Mouse (Mus musculus): ENCODE measurements around the gene Sema4a. TPM values are rescaled to one million over a fixed set of nuclear protein-coding genes. Genes with fewer than 3 reads are reported as not detected.

Sema4a gene
- polyA plus RNA-seq, 1 experiment = 54.3 TPM

DNA sequence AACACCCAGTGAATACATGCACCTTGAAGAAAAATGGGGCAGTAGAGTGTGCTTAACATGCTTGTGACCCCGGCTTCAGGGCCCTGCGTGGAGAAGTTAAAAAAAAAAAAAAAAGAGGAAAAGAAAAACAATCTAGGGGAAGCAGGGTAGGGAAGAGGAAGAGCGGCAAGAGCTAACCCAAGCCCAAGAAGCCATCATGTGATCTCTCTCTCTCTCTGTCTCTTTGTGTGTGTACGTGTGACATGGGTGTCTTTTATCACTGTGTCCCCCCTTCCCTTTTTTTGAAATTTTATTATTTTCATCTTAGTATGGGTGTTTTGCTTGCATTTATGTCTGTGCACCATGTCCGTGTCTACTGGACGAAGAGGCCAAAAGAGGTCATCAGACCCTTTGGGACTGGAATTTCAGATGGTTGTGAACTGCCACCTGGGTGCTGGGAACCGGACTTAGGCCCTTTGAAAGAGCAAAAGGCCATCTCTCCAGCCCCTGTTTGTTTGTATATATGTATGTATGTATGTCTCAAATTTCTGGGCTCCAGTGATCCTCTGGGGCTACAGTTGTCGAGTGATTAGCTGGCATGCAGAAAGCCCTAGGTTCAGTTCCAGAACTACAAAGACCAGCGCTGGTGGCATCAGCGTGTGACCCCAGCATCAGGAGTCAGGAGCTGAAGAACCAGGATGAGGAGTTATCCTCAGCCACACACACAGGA lies 57.3 kb downstream of the Sema4a start:
- WGBS = 85% methylated on average over 10 of the region's 10 CpGs
- H3K27me3 ChIP-seq (ENCODE audit: control insufficient read depth, insufficient read depth, low read length) = no peaks in the 10 kb centered on the region
- DNase-seq (ENCODE audit: low read depth in 1 of 2, low spot score in 2 of 2) = no peak
- H3K4me3 ChIP-seq (ENCODE audit: extremely low read depth, insufficient read depth, insufficient read length) = no peak overlapping the region
- H3K27ac ChIP-seq (ENCODE audit: insufficient read depth, low read length) = no peak overlapping the region
- H3K36me3 ChIP-seq (ENCODE audit: control insufficient read depth, insufficient read depth, low read length) = no peaks in the 10 kb centered on the region
- TF ChIP-seq CTCF (IDR thresholded peaks at IDR 0.05; ENCODE audit: extremely low read depth, insufficient read depth, insufficient read length, insufficient replicate concordance) (no peak), POLR2A (IDR thresholded peaks at IDR 0.05; ENCODE audit: low read depth, low read length) (no peak)
- peaks cover 4% of the 10 kb centered on the region; the same call in 1 of the 2 replicates for H3K4me1 ChIP-seq (ENCODE audit: control insufficient read depth, insufficient read depth, insufficient read length)

DNA sequence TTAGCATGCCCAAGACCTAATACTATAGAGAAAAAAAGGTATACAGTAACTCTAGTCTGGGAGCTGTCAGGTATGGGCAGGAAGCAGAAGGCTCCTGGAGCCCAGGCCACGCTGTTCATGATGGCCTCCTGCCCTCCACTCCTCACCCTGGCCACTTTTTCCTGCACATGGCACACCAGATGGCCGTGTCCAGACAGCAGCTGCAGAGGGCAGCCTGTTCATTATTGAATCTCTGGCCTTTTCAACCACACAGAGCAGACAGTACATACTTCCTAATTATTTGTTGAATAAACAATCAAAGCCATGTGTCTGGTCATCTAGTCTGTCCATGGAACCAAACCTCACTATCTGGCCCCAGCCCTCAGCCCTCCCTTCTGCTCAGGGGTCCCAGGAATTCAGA lies 62.3 kb downstream of the Sema4a start:
- Histone ChIP-seq H3K4me3 (ENCODE audit: extremely low read depth, insufficient read depth, insufficient read length) (no peak overlapping the region), H3K4me1 (ENCODE audit: control insufficient read depth, insufficient read depth, insufficient read length) (peaks cover 17% of the 10 kb centered on the region; the same call in 1 of the 2 replicates), H3K27ac (ENCODE audit: insufficient read depth, low read length) (no peak overlapping the region), H3K27me3 (ENCODE audit: control insufficient read depth, insufficient read depth, low read length) (no peaks in the 10 kb centered on the region), H3K36me3 (ENCODE audit: control insufficient read depth, insufficient read depth, low read length) (peaks cover 4% of the 10 kb centered on the region)
- TF ChIP-seq CTCF (IDR thresholded peaks at IDR 0.05; ENCODE audit: extremely low read depth, insufficient read depth, insufficient read length, insufficient replicate concordance) (no peak), POLR2A (IDR thresholded peaks at IDR 0.05; ENCODE audit: low read depth, low read length) (no peak)
- 83% methylated on average over 2 of the region's 2 CpGs for WGBS
- DNase-seq (ENCODE audit: low read depth in 1 of 2, low spot score in 2 of 2) = no peak

DNA sequence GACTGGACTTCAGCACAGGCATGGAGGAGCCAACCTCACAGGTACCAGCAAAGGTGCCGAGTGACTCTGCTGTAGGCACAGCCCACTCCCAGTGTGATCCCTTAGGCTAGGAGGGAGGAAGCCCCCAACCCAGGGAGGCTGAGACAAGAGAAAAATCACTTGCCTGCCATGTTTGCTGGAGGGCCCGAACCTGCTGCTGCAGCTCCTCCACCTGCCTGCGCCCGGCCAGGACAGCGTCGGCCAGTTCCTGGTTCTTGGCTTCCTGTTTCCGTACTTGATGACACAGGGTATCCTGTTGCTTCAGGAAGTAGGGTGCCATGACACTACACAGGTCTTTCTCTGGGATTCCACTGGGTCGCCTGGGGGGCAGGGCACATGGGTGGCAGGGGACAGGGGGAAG lies 65.2 kb downstream of the Sema4a start:
- WGBS = 44% methylated on average over 8 of the region's 8 CpGs
- Histone ChIP-seq H3K4me3 (ENCODE audit: extremely low read depth, insufficient read depth, insufficient read length) (peak overlapping the region; percentile 56), H3K27ac (ENCODE audit: insufficient read depth, low read length) (peak overlapping the region; percentile 87), H3K36me3 (ENCODE audit: control insufficient read depth, insufficient read depth, low read length) (peaks cover 4% of the 10 kb centered on the region), H3K4me1 (ENCODE audit: control insufficient read depth, insufficient read depth, insufficient read length) (peaks cover 14% of the 10 kb centered on the region; the same call in 1 of the 2 replicates), H3K27me3 (ENCODE audit: control insufficient read depth, insufficient read depth, low read length) (no peaks in the 10 kb centered on the region)
- TF ChIP-seq CTCF (IDR thresholded peaks at IDR 0.05; ENCODE audit: extremely low read depth, insufficient read depth, insufficient read length, insufficient replicate concordance) (no peak), POLR2A (IDR thresholded peaks at IDR 0.05; ENCODE audit: low read depth, low read length) (no peak)
- peak in 1 of 2 experiments; percentile 26 for DNase-seq (ENCODE audit: low read depth in 1 of 2, low spot score in 2 of 2)

DNA sequence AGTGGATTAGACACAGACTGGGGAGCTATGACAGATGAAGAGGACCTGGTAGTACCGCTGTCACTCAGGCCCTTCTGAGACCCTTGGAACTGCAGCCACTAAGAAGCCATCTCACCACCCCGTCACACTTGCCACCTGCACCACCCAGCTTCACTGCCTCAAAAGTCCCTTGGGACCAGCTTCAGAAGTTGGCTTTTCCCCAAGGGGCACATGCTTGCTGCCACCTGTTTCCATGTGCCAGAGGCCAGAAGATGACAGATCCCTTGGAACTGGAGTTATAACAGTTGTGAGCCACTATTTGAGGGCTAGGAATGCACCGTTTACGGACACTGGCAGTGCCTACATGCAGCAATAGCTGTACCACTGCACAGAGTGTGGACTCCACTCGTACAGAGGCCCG lies 65.7 kb downstream of the Sema4a start:
- peak overlapping the region; percentile 87 for H3K27ac ChIP-seq (ENCODE audit: insufficient read depth, low read length)
- H3K4me3 ChIP-seq (ENCODE audit: extremely low read depth, insufficient read depth, insufficient read length) = peak overlapping the region; percentile 56
- peaks cover 4% of the 10 kb centered on the region for H3K36me3 ChIP-seq (ENCODE audit: control insufficient read depth, insufficient read depth, low read length)
- peaks cover 14% of the 10 kb centered on the region; the same call in 1 of the 2 replicates for H3K4me1 ChIP-seq (ENCODE audit: control insufficient read depth, insufficient read depth, insufficient read length)
- H3K27me3 ChIP-seq (ENCODE audit: control insufficient read depth, insufficient read depth, low read length) = no peaks in the 10 kb centered on the region
- TF ChIP-seq CTCF (IDR thresholded peaks at IDR 0.05; ENCODE audit: extremely low read depth, insufficient read depth, insufficient read length, insufficient replicate concordance) (no peak), POLR2A (IDR thresholded peaks at IDR 0.05; ENCODE audit: low read depth, low read length) (no peak)
- peak; percentile 61 to 76 for DNase-seq (ENCODE audit: low read depth in 1 of 2, low spot score in 2 of 2)
- WGBS = 49% methylated on average over 6 of the region's 6 CpGs

DNA sequence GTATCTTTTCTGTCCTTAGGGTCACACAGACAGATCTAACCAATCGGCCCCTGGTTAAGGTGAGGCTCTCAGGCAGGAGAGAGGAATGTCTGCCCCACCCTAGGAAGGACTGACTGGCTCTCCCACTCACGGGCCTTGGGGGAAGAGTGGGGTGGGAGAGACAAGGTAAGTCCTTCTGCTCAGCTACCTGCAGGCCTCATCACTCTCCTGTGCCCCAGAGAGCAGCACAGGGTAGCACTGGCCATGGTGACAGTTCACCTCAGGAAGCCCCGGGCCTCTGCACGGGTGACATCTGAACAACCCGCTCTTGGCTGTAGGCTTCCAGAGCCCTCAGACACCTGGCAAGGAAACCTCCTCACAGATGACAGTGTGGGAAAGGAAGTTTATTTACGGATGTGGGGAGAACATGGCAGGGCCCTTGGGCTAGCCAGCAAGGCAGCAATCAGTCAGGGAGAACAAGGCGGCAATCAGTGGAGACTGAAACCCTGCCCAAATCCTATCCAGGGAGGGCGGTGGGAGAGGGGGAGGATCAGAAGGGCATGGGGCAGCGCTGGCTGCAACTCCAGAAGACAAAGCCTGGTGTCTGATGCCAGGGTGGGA lies 67.1 kb downstream of the Sema4a start:
- Histone ChIP-seq H3K27me3 (ENCODE audit: control insufficient read depth, insufficient read depth, low read length) (no peaks in the 10 kb centered on the region), H3K27ac (ENCODE audit: insufficient read depth, low read length) (peak overlapping the region; percentile 61; the same call in 1 of the 2 replicates), H3K4me1 (ENCODE audit: control insufficient read depth, insufficient read depth, insufficient read length) (peaks cover 14% of the 10 kb centered on the region; the same call in 1 of the 2 replicates), H3K36me3 (ENCODE audit: control insufficient read depth, insufficient read depth, low read length) (peaks cover 6% of the 10 kb centered on the region), H3K4me3 (ENCODE audit: extremely low read depth, insufficient read depth, insufficient read length) (no peak overlapping the region)
- 69% methylated on average over 9 of the region's 9 CpGs for WGBS
- TF ChIP-seq CTCF (IDR thresholded peaks at IDR 0.05; ENCODE audit: extremely low read depth, insufficient read depth, insufficient read length, insufficient replicate concordance) = no peak
- TF ChIP-seq POLR2A (IDR thresholded peaks at IDR 0.05; ENCODE audit: low read depth, low read length) = no peak
- no peak for DNase-seq (ENCODE audit: low read depth in 1 of 2, low spot score in 2 of 2)

Other genes with a start within 250 kb of the Sema4a start
- gene Rhbg, start 206.5 kb downstream of the Sema4a start, polyA plus RNA-seq (2012; rRNA removed) = 0.21 and 0.29 TPM in 2 replicates
- gene Gm38392, start 174.0 kb downstream of the Sema4a start, polyA plus RNA-seq (2012; rRNA removed) = not detected in 2 replicates
- gene Tsacc, start 164.2 kb downstream of the Sema4a start, polyA plus RNA-seq (2012; rRNA removed) = 1.7 and 2.1 TPM in 2 replicates
- 72.2 and 77.4 TPM in 2 replicates for gene Cct3, start 164.1 kb downstream of the Sema4a start, polyA plus RNA-seq (2012; rRNA removed)
- 116 and 118 TPM in 2 replicates for gene Glmp, start 136.2 kb downstream of the Sema4a start, polyA plus RNA-seq (2012; rRNA removed)
- gene Tmem79, start 125.0 kb downstream of the Sema4a start, polyA plus RNA-seq (2012; rRNA removed) = 1.1 and 1.6 TPM in 2 replicates
- 64.6 and 70.3 TPM in 2 replicates for gene Smg5, start 124.9 kb downstream of the Sema4a start, polyA plus RNA-seq (2012; rRNA removed)
- gene Paqr6, start 96.6 kb downstream of the Sema4a start, polyA plus RNA-seq (2012; rRNA removed) = 4.3 and 4.4 TPM in 2 replicates
- 0.21 and 0.27 TPM in 2 replicates for gene Bglap3, start 88.4 kb downstream of the Sema4a start, polyA plus RNA-seq (2012; rRNA removed)
- gene Bglap2, start 82.5 kb downstream of the Sema4a start, polyA plus RNA-seq (2012; rRNA removed) = not detected in 2 replicates
- gene Bglap, start 76.7 kb downstream of the Sema4a start, polyA plus RNA-seq (2012; rRNA removed) = 0.41 and 0.43 TPM in 2 replicates
- gene Pmf1, start 50.9 kb downstream of the Sema4a start, polyA plus RNA-seq (2012; rRNA removed) = 67.6 and 105 TPM in 2 replicates
- 13.9 and 17.1 TPM in 2 replicates for gene Slc25a44, start 36.0 kb downstream of the Sema4a start, polyA plus RNA-seq (2012; rRNA removed)
- gene Lmna, start 48.8 kb upstream of the Sema4a start, polyA plus RNA-seq (2012; rRNA removed) = 51.3 and 72.3 TPM in 2 replicates
- 1.00 and 1.0 TPM in 2 replicates for gene Mex3a, start 71.2 kb upstream of the Sema4a start, polyA plus RNA-seq (2012; rRNA removed)
- 1.0 and 1.3 TPM in 2 replicates for gene Rab25, start 87.1 kb upstream of the Sema4a start, polyA plus RNA-seq (2012; rRNA removed)
- 104 and 141 TPM in 2 replicates for gene Lamtor2, start 91.9 kb upstream of the Sema4a start, polyA plus RNA-seq (2012; rRNA removed)
- 32.5 and 33.7 TPM in 2 replicates for gene Ubqln4, start 92.6 kb upstream of the Sema4a start, polyA plus RNA-seq (2012; rRNA removed)
- gene Ssr2, start 114.7 kb upstream of the Sema4a start, polyA plus RNA-seq (2012; rRNA removed) = 77.2 and 88.7 TPM in 2 replicates
- gene Arhgef2, start 144.8 kb upstream of the Sema4a start, polyA plus RNA-seq (2012; rRNA removed) = 120 and 146 TPM in 2 replicates
- not detected in 2 replicates for gene Rxfp4, start 192.0 kb upstream of the Sema4a start, polyA plus RNA-seq (2012; rRNA removed)
- 36.0 and 40.5 TPM in 2 replicates for gene Khdc4, start 224.6 kb upstream of the Sema4a start, polyA plus RNA-seq (2012; rRNA removed)